Mouse (Mus musculus) lung, embryonic 14.5 days (tissue): ENCODE measurements at regions not wholly inside any gene's neighbourhood (a gene's known extent, or its start where the extent isn't known, plus 50 kb on each side); places are given as distances from the start of the nearest gene placed in this dataset. TPM values are rescaled to one million over a fixed set of nuclear protein-coding genes. Genes with fewer than 3 reads are reported as not detected.

ENCODE experiments used
- ATAC-seq: fragments of 200-750 bp; cut with Nextera tagmentation; 2 replicates; pipeline ENCODE4 v1.8.0; 2017; ENCODE audit warnings: mild to moderate bottlenecking, moderate TSS enrichment, moderate library complexity; ENCODE audit not compliant: insufficient read depth
- DNase-seq: peaks from one replicate; pipeline ENCODE4 v3.0.0-alpha.2; 2015
- H3K27ac ChIP-seq: fragments of 300-500 bp; sonication (generic); 2 replicates; pipeline ENCODE4 v1.5.1; 2014; ENCODE audit warnings: low read depth, mild to moderate bottlenecking, moderate library complexity
- H3K27me3 ChIP-seq: fragments of 300-500 bp; sonication (generic); 2 replicates; pipeline ENCODE4 v1.6.1; 2014; ENCODE audit warnings: low read length, control low read depth; ENCODE audit not compliant: insufficient read depth
- H3K36me3 ChIP-seq: fragments of 300-500 bp; sonication (generic); 2 replicates; pipeline ENCODE4 v1.6.1; 2014; ENCODE audit warnings: control low read depth; ENCODE audit not compliant: insufficient read depth
- H3K4me1 ChIP-seq: fragments of 300-500 bp; sonication (generic); 2 replicates; pipeline ENCODE4 v1.6.1; 2014; ENCODE audit warnings: antibody characterized with exemption, control low read depth; ENCODE audit not compliant: insufficient read depth
- H3K4me2 ChIP-seq: fragments of 300-500 bp; sonication (generic); 2 replicates; pipeline ENCODE4 v1.6.1; 2014; ENCODE audit warnings: mild to moderate bottlenecking
- H3K4me3 ChIP-seq: fragments of 300-500 bp; sonication (generic); 2 replicates; pipeline ENCODE4 v1.5.1; 2014; ENCODE audit warnings: low read depth, low read length
- H3K9ac ChIP-seq: fragments of 300-500 bp; sonication (generic); 2 replicates; pipeline ENCODE4 v1.6.1; 2014
- H3K9me3 ChIP-seq: fragments of 300-500 bp; sonication (generic); 2 replicates; pipeline ENCODE4 v1.6.1; 2016; ENCODE audit warnings: low read depth, low read length, control low read depth
- CTCF ChIP-seq: IDR thresholded peaks from 2 replicates; pipeline ENCODE4 v1.5.1; 2016; ENCODE audit warnings: antibody characterized with exemption, low read depth
- WGBS: fragments of 180-500 bp; shearing (Covaris S2); extraction: QIAGEN DNeasy Blood & Tissue Kit; methylation state at CpG from one replicate; pipeline ENCODE4 v1.1.7; 2014; 5-methylcytosine and 5-hydroxymethylcytosine counted together
- microRNA-seq: library from miRNA; unstranded; fragments of <30 nt; microRNA quantifications from one replicate; pipeline ENCODE4, GENCODE M21; 2016; ENCODE audit warnings: borderline number of aligned reads

GRCm38 (mm10) chr4:67646090-67646489, 818.7 kb downstream of the Tlr4 start:
- no peak for ATAC-seq
- H3K4me1 ChIP-seq, result no peaks in the 10 kb centered on the region
- 50% methylated on average over 2 of the region's 2 CpGs for WGBS
- H3K9me3 ChIP-seq, result no peaks in the 10 kb centered on the region
- no peak overlapping the region for H3K4me2 ChIP-seq
- H3K4me3 ChIP-seq, result no peak overlapping the region
- H3K9ac ChIP-seq, result no peak overlapping the region
- no peaks in the 10 kb centered on the region for H3K27me3 ChIP-seq
- no peak overlapping the region for H3K27ac ChIP-seq
- no peak for TF ChIP-seq CTCF
- DNase-seq, result no peak
- no peaks in the 10 kb centered on the region for H3K36me3 ChIP-seq

GRCm38 (mm10) chr4:67662122-67662521, 834.7 kb downstream of the Tlr4 start:
- no peaks in the 10 kb centered on the region for H3K9me3 ChIP-seq
- no peaks in the 10 kb centered on the region for H3K4me1 ChIP-seq

GRCm38 (mm10) chr4:67673961-67674360, 846.6 kb downstream of the Tlr4 start:
- Histone ChIP-seq H3K9me3 (no peaks in the 10 kb centered on the region), H3K4me2 (no peak overlapping the region), H3K4me1 (no peaks in the 10 kb centered on the region), H3K27ac (no peak overlapping the region), H3K4me3 (no peak overlapping the region), H3K9ac (no peak overlapping the region), H3K27me3 (no peaks in the 10 kb centered on the region), H3K36me3 (no peaks in the 10 kb centered on the region)
- 51% methylated on average over 1 of the region's 1 CpGs for WGBS
- no peak for DNase-seq
- ATAC-seq, result no peak
- no peak for TF ChIP-seq CTCF

More at GRCm38 (mm10) chr4:67662122-67662521, 834.7 kb downstream of the Tlr4 start:
- WGBS, result 70% methylated on average over 3 of the region's 3 CpGs
- no peak for ATAC-seq
- TF ChIP-seq CTCF, result no peak
- Histone ChIP-seq H3K36me3 (no peaks in the 10 kb centered on the region), H3K4me3 (no peak overlapping the region), H3K9ac (no peak overlapping the region), H3K27me3 (no peaks in the 10 kb centered on the region), H3K4me2 (no peak overlapping the region), H3K27ac (no peak overlapping the region)
- DNase-seq, result no peak

GRCm38 (mm10) chr4:67677589-67677988, 850.2 kb downstream of the Tlr4 start:
- DNase-seq, result no peak
- Histone ChIP-seq H3K4me1 (no peaks in the 10 kb centered on the region), H3K27ac (no peak overlapping the region)

GRCm38 (mm10) chr4:67698438-67698837, 871.1 kb downstream of the Tlr4 start:
- no peaks in the 10 kb centered on the region for H3K9me3 ChIP-seq
- no peak overlapping the region for H3K4me2 ChIP-seq
- DNase-seq (peak; percentile 68), ATAC-seq (peak; percentile 77; the same call in 1 of the 2 replicates)
- no peak for TF ChIP-seq CTCF
- no peak overlapping the region for H3K27ac ChIP-seq
- H3K4me3 ChIP-seq, result no peak overlapping the region
- no peaks in the 10 kb centered on the region for H3K4me1 ChIP-seq
- H3K9ac ChIP-seq, result no peak overlapping the region
- no peaks in the 10 kb centered on the region for H3K36me3 ChIP-seq
- no peaks in the 10 kb centered on the region for H3K27me3 ChIP-seq

More at GRCm38 (mm10) chr4:67677589-67677988, 850.2 kb downstream of the Tlr4 start:
- no peak for ATAC-seq
- 81% methylated on average over 1 of the region's 1 CpGs for WGBS
- no peak for TF ChIP-seq CTCF
- no peak overlapping the region for H3K4me2 ChIP-seq
- H3K9me3 ChIP-seq, result no peaks in the 10 kb centered on the region
- H3K36me3 ChIP-seq, result no peaks in the 10 kb centered on the region
- no peak overlapping the region for H3K9ac ChIP-seq
- H3K27me3 ChIP-seq, result no peaks in the 10 kb centered on the region
- H3K4me3 ChIP-seq, result no peak overlapping the region

Small RNA genes lying in the stretch of these regions (microRNA-seq; reads per million reads assigned to microRNA genes)
- gene Gm44497, result not detected
